28 mouse cellular contexts compared by ENCODE assay signal in the genomic region with DNA sequence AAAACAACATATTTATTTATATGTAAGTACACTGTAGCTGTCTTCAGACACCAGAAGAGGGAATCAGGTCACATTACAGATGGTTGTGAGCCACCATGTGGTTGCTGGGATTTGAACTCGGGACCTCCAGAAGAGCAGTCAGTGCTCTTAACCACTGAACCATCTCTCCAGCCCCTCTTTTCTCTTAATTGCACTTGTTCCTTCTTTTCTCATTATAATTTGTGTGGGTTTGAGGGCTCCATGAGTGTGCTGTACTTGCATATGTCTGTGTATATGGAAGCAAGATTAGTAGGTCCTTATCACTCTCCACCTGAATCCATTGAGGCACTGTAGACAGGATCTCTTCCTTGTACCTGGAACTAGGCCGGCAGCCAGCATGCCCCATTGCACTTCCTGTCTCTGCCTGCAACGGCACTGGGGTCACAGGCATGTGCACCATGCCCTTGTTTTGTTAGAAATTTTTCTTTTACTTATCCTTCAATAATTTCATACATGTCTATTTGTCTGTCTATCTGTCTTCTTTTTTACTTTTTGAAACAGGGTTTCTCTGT. TPM values are rescaled to one million over a fixed set of nuclear protein-coding genes. Genes with fewer than 3 reads are reported as not detected.
"Had no signal": no experiment of that assay in that cellular context is flagged by ENCODE, and none has a peak within 500 bp of the region (broad histone marks: within the 10 kb centered on the region; RNA-seq: fewer than 3 reads in every experiment).

No protein-coding gene starts in this region.

- H3K9me3 ChIP-seq: heart, embryonic 12.5 days; hindbrain, embryonic 10.5 days; hindbrain, embryonic 12.5 days; intestine, embryonic 15.5 days; kidney, embryonic 15.5 days; limb, embryonic 10.5 days; limb, embryonic 12.5 days; liver, embryonic 13.5 days had no signal

- H3K36me3 ChIP-seq: hindbrain, embryonic 12.5 days; intestine, embryonic 15.5 days; liver, embryonic 13.5 days had no signal

- H3K4me2 ChIP-seq: heart, embryonic 12.5 days; hindbrain, embryonic 12.5 days; hindbrain, embryonic 14.5 days; intestine, embryonic 15.5 days; kidney, embryonic 15.5 days; limb, embryonic 12.5 days; liver, embryonic 11.5 days; liver, embryonic 13.5 days had no signal

- DNase-seq: gastrocnemius, adult 2 months; gastrocnemius, postnatal 10 days; gastrocnemius, postnatal 25 days; heart, adult 2 months; heart, postnatal 10 days; heart, postnatal 4 days; kidney, adult 11 months; kidney, adult 2 months; kidney, adult 9 months; kidney, postnatal 10 days; kidney, postnatal 25 days; kidney, postnatal 4 days; liver; liver, embryonic 13.5 days had no signal

- ATAC-seq: hindbrain, embryonic 16.5 days; intestine, embryonic 15.5 days had no signal

- H3K4me3 ChIP-seq: gastrocnemius, adult 2 months; heart, adult 2 months; heart, embryonic 12.5 days; hindbrain, embryonic 10.5 days; hindbrain, embryonic 12.5 days; intestine, embryonic 15.5 days; kidney, embryonic 15.5 days; layer of hippocampus, adult 2 months; left cerebral cortex, adult 2 months; limb, embryonic 10.5 days; limb, embryonic 12.5 days; liver, embryonic 13.5 days had no signal

- H3K27ac ChIP-seq: gastrocnemius, adult 2 months; heart, adult 2 months; hindbrain, embryonic 10.5 days; hindbrain, embryonic 12.5 days; hindbrain, embryonic 14.5 days; intestine, embryonic 15.5 days; kidney, embryonic 15.5 days; layer of hippocampus, adult 2 months; left cerebral cortex, adult 2 months; limb, embryonic 10.5 days; limb, embryonic 12.5 days; liver, embryonic 13.5 days had no signal

- H3K9ac ChIP-seq: heart, embryonic 12.5 days; hindbrain, embryonic 12.5 days; hindbrain, embryonic 14.5 days; intestine, embryonic 15.5 days; kidney, embryonic 15.5 days; limb, embryonic 12.5 days; liver, embryonic 13.5 days had no signal

- H3K27me3 ChIP-seq: heart, embryonic 12.5 days; hindbrain, embryonic 12.5 days; intestine, embryonic 15.5 days; kidney, embryonic 15.5 days; limb, embryonic 12.5 days; liver, embryonic 13.5 days had no signal

RNA-seq across cellular contexts. Expression of a gene that starts 26.1 kb away (rescaled TPM):
- polyA plus RNA-seq: heart, embryonic 14.5 days; heart, embryonic 16.5 days; limb, embryonic 12.5 days; liver, embryonic 11.5 days; liver, embryonic 13.5 days had no signal
